Mouse (Mus musculus) right cerebral cortex, adult 18-20 months (tissue): Measurements from ENCODE around the gene Slc29a1.
"Not testable (repeated sequence)": the region's sequence is repeated elsewhere in the genome, so short reads cannot be mapped to it uniquely, and the experiment has no call there.

Source experiments
- DNase-seq: peaks from one replicate; pipeline ENCODE4 v3.0.0; 2022; ENCODE audit warnings: mixed read lengths

Gene Slc29a1

DNA sequence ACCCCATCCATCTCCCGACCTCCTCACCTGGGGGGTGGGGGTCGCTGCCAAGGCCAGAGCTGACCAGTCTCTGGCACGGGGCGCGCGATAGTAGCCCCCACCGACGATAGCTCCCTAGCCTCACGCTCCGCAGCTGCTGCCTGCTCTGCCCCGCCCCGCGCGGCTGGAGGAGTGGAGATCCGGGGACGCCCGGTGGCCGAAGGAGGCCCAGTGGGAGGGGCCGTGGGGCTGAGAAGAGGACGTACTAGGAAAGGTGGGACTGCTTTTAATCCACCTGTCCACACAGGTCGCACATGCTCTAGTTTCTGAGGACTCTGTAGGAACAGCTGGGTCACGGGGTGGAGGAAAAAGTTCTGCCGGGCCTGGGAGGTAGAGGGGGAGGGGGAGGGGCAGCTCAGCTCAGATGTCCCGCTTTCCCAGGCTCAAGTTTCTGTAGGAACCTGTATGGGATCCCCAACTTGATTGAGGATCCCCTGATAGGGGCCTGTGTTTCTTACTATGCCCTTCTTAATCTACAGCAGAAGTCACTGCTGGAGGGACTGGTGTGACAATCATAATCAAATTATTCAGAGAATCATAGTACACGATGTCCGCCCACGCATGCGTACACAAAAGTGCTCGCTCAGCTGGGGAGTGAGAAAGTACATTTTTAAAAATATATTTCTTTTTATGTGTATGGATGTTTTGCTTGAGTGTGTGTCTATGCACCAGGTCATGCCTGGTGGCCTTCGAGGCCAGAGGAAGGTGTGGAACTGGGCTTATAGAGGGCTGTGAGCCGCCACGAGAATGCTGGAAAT is at the start of gene Slc29a1:
Gene Slc29a1 (minus strand): TSS at position 161 of the 797 bp plus-strand sequence.
- DNase-seq, result no peak

DNA sequence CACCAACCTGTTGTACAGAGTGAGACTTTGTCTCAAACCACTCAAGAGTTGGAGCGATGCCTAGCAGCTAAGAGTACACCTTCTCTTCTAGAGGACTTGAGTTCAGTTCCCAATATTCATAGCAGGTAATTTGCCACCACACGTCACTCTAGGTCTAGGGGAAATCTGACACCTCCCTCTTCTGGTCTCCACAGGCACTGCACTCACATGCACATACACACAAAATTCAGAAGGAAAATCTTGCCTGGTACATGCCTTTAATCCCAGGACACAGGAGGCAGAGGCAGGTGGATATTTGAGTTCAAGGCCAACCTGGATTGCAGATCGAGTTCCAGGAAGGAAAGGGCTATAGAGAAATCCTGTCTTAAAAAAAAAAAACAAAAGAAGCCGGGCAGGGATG is 44.8 kb upstream of the Slc29a1 start:
- no peak for DNase-seq

DNA sequence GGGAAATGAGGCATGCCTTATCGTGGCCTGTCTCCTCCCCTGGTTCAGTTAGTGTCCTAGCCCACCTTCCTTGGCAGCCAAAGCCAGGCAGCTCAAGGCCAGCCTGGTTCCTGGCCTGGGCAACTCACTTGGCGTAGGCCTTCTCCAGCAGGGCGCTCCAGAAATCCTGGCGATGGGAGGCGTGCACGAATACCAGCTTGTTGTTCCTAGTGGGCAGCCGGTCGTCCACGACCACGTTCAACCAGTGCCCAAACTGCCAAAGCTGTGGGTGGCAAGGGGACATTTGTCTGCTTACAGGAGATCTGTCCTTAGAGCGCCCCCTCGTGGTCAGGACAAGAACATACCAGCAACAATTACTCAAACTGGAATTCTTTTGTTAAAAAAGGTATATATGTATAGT is 43.3 kb upstream of the Slc29a1 start:
- DNase-seq, result peak; percentile 62

DNA sequence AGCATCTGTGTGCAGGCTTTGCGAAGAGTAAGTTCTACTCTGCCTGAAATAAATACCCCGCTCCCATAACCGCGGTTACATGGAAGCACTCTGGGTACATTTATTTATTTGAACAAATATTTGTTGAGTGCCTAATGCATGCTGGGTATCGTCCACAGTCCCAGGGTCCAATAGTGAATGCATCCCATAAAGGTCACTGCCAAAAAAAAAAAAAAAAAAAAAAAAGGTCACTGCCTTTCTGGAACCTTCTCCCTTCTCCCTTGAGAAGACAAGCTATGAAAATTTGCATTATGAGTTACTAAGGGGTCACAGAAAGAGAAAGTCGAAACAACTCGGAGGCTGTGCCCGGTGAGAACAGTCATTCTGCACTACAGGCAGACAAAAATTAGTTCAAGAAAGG is 42.6 kb upstream of the Slc29a1 start:
- no peak for DNase-seq

DNA sequence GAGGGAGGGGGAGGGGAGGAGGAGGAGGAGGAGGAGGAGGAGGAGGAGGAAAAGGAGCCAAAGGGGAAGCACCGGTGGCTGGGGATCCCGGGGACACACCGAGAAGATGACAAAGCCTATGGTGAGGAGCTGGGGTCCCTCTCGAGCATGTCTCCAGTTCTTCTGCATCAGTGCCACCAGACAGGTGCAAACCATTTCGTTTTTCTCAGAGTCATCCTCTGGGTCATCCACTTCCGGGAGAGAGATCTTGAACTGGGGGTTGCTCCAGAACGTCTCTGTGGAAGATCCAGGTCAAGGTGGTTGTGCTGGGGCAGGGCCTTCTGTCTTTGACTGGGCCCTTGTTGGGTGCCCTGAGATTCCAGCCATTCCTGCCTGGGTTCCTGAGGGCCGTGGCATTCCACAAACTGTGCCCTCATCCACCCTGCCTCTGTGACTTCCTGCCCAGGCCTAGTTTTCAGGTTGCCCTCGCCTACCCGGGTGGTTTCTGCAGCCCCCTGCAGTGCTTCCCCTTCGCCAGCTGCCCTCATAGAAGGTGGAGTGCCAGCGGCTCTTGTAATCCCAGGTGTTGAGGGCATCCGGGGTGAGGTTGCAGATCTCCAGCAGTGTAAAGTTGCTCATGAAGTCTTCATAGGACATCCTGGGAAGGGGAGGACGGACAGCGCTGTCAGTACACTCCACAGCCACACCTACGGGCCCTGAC is 39.3 kb upstream of the Slc29a1 start:
- DNase-seq, result no peak

DNA sequence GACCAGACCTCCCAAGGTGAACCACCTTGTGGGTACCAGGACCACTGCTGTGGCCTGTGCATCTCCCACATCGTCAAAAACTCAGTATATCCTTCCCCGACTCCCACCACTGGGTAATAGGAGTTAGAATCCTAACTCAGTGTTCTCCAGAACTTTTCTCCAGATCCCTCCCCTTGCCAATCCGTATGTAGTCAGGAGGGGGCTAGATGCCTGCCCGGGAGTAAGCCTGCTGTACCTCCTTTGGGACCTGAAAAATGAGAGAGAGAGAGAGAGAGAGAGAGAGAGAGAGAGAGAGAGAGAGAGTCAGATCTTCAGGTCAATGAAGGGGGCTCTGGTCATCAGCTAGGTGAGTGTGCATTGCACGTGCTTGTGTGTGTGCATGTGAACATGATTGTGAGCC is 34.6 kb upstream of the Slc29a1 start:
- DNase-seq, result no peak

DNA sequence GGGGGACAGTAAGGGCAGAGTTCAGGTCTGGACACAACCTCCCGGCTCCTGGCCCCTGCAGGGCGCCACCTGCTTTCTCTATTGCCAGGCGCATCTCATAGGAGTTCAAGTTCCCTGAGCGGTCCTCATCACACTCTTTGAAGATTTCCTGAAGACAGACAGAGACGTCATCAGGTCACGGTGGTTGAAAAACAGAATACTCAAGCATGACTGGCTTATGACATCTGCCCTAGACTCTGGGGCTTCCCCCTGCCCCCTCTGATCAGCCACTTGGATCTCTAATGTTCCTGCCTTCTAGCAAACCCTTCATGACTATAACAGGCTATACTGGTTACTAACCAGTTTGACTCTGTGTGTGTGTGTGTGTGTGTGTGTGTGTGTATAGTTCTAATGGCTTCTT is 32.5 kb upstream of the Slc29a1 start:
- no peak for DNase-seq

DNA sequence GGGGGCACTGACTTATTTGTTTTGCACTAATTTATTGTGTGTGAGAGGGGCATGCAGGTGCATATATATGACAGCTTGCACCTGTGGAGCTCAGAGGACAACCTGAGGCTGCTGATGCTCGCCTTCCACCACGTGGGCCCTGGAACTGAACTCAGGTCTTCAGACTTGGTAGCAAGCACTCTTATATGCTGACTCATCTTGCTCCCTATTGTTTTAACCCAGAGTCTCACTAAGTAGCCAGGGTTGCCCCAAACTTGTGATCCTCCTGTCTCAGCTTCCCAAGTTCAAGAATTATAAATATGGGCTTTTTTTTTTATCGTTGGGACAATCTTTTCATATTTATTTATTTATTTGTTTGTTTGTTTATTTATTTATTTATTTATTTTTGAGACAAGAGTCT is 31.6 kb upstream of the Slc29a1 start:
- no peak for DNase-seq

DNA sequence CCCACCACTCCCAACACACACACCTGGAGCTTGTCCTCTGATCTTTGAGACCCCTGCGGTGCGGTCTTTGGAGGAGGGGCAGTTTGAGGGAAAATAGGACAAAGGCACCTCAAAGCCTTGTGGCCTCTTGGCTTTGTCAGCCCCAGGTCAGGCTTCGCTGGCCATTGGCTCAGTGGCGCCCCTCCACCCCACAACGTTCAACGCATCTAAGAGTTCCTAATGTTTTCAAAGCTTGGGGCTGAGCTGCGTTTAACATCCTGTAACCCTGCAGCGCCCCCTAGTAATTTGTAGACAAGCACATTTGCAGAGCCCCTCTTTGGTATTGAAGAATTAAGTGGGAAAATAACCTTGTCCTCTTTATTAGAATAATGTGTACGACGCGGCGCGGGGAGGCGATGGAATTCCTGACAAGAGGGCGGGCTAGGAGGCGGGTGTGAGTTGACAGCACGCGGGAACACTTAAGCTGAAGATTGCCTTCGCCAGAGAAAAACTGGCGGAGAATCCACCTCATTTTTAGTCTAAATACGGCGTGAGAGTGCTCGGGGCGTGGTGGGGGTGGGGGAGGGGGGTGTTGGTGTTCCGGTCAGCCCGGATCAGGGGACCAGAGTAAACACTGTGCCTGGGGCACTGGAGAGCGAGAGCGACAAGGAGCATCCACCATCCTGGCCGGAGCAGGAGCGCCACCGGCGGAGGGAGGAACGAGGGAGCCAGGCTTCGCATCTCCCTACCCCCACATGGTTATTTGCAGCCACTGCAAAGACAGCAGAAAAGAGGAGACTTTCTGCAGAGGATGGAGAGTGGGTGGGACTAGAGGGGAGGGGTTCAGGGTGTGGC is 30.7 kb upstream of the Slc29a1 start:
- DNase-seq, result peak; percentile 77

DNA sequence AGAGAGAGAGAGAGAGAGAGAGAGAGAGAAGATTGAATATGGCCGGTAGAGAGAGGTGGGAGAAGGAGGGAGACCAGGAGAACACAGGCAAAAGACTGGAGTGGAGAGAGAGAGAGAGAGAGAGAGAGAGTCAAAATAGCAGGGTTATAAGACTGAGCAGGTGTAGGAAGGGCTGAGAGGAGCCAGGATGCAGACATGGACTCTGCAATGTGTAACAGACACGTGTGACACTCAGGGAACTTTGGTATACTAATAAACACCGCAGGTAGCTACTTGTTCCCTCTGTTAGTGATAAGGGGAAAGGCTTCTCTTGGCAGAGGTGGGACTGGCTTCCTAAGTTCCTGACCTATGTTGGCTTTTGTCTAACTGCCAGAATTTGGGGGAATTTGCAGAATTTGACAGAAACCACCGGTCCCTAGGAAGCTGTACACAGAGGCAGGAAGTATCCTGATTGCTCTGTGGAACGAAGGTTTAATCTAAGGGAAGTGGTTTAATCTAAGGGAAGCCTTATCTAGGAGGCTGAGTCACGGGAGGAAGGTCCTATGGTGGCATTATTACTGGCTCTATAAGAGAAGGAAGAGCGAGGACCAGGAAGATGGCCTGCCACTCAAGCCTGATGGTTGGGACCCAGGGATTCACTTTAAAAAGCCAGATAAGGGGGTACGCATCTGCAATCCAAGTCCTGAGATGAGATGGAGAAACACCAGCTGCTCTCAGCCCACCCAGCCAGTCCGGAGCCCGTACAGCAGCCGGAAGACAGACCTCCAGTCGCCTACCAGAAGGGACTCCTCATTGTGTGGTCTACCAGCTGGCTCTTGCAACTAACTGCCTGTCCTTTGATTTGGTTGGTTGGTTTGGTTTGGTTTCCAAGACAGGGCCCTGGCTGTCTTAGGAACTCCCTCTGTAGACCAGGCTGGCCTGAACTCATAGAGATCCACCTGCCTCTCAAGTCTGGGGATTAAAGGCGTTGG is 29.8 kb upstream of the Slc29a1 start:
- DNase-seq, result no peak

DNA sequence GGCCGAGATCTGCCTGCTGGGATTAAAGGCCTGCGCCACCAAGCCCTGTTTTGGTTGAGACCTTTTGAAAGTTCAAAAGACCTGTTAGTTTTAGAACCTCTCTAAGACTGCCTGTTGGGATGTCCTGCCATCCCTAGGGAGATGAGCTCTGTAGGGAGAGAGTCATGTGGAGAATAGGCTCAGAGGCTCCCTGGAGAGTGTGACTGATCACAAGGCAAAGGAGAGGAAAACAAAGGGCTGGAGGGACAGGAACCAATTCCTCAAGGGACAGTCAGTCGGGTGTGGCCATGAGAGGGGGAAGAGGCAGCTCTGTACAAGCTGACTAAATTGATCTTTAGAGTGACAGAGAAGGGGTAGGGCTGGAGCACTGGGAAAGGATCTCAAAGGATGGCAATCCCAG is 28.8 kb upstream of the Slc29a1 start:
- no peak for DNase-seq

DNA sequence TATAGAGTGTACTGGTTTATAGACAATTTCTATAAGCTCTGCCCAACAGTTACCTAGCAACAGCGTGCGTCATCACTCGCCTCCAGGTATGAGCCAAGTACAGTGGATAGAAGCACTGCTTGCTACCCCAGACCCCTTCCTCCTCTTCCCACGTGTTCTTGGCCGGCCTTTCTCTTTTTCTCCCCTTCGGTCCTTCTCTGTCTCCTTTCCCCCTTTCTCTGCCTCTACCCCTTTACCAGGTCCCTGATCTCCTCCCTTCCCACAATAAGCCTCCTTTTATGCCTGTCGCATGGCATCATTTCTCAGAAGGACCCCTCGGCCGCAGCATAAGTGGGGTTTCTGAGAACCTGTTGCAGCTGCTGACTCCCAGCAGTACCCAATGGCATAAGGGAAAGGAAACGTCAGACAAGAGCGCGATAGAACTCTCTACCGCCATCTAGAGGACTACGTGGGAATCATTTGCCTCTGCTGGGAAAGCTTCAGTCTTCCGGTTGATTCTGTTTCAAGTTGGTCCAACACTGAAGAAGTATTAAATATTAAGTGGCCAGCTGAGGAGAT is 27.2 kb upstream of the Slc29a1 start:
- DNase-seq, result peak; percentile 74

DNA sequence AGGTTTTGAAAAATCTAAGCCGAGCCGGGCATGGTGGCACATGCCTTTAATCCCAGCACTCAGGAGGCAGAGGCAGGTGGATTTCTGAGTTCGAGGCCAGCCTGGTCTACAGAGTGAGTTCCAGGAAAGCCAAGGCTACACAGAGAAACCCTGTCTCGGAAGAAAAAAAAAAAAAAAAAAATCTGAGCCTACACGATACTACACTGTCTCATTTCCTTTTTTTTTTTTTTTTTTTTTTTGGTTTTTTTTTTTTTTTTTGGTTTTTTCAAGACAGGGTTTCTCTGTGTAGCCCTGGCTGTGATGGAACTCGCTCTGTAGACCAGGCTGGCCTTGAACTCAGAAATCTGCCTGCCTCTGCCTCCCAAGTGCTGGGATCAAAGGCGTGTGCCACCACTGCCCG is 24.0 kb upstream of the Slc29a1 start:
- not testable (repeated sequence) for DNase-seq

DNA sequence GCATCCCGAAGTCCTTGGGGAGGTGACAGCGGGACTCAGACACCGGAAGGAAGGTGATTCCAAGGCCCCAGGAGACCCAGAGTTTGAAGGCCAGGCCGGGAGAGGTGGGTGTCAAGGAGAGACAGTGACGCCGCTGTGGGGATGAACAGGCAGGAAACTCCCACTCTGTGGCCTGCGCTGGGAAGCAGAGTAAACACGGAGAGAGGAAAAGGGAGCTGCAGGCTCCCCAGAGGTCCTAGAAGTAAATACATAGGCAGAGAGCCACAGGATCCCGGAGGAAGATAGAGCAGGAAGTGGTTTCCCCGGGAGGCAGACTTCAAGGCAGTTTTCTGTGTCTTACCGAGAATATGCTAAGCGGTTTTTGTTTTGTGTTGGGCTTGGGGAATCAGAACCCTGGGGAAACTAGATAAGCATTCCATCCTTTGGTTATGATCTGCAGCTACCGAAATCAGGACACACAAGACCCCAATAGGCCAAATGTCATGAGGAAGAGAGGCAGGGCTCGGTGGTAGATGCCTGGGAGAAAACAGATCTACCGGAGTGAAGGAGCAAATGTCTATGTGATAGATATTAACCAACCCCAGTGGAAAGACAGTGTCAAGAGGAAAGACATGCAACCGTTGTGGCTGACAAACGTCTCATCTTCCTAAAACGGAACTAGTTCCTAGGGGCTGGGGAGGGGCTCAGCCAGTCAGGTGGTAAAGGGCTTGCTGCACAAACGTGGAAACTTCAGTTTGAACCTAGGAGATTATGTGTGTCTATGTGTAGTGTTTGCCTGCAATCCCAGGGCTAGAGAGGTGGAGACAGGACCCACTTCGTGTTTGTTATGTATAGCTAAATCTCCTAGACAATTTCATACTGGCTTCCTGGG is 20.2 kb upstream of the Slc29a1 start:
- DNase-seq, result no peak

DNA sequence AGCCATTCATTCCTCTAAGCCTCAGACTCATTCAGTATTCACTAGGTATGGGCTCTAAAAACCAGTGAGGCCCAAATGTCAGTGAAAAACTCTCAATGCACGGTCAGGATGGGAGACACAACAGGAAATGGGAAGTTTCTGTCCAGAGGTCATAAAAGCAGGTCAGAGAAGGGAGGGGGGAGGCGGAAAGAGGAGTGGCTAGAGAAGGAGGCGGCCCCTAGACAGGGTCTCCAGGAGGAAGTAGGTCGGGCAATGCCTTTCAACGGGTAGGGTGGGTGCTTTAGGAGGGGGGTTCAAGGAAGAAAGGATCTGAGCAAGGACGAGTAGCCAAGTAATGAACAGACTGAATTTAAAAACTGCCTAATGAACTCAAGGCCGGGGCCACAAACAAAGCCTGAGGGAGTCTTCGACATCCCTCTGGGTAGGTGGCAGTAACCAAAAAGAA is 19.6 kb upstream of the Slc29a1 start:
- DNase-seq, result no peak

DNA sequence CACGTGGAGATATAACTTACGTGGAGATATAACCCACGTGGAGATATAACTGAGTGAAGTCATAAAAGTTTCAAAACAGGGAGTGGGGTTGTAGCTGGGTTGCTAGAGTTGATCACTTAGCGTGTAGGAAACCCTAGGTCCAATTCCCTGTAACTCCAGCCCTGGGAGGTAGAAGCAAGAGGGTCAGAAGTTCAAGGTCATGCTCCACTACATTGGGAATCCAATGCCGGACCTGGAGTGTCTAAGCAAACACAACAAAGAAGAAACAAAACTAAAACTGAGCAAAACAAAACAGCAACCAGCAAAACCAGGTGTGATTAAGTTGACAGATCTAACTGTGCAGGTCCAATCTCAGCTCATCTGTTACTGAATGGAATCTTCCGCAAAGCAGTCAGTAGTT is 18.2 kb upstream of the Slc29a1 start:
- DNase-seq, result no peak

DNA sequence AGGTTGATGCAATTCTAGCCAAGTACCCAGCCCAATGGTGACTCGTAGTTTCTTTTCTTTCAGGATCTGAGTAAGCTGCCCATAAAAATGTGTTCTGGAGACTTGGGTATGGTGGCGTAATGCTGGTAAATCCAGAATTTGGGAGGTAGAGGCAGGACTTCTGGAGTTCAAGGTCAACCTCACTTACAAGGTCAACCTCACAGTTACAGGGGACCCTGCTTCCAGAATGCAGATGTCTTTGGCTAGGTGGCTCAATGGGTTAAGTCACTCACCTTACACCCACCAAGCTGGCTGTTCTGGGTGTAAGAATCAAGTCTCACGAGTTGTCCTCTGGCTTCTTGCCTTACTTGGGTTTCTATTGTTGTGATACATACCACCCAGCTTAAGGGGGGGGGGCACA is 17.3 kb upstream of the Slc29a1 start:
- DNase-seq, result no peak

DNA sequence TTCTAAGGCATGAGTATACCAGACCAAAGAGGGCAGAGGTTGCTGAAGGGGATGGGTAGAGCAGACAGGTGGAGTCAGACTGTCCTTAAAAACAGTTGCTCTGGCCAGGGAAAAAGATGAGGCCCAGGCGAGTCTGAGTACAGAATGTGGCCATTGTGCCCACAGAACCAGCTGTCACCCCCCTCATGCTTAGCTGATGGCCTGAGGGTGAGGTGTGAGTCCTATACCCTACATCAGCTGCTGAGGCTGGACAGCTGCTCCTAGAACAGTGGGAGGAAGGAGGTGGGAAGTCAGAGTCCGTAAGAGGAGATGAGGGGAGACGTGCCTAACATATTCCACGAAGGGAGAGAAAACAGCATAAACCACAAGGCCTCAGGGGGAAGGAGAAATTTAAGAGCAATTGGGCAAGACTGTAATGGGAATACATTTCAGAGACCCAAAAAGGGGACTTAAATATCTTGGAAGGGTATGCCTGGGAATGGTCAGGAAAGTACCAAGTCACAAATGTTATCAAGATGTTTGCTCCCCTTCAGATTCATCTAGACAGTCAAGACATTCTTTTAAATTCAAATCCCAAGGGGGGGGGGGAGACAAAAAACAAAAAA is 16.7 kb upstream of the Slc29a1 start:
- DNase-seq, result no peak

DNA sequence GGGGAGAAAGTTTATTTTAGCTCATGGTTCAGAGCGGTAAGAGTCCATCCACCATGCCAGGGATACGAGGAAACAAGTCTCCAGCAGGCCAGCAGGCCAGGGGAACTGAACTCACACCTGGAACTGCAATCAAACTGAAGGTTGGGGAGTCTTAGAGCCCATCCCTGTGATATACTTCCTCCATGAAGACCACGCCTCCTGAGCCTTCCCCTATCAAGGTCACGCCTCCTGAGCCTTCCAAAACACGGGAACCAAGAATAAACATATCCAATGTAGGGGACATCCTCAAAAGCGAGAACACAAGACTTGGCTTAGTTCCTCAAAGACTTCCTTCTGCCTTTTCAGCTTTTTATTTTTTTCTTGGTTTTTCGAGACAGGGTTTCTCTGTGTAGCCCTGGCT is 13.5 kb upstream of the Slc29a1 start:
- DNase-seq, result no peak

DNA sequence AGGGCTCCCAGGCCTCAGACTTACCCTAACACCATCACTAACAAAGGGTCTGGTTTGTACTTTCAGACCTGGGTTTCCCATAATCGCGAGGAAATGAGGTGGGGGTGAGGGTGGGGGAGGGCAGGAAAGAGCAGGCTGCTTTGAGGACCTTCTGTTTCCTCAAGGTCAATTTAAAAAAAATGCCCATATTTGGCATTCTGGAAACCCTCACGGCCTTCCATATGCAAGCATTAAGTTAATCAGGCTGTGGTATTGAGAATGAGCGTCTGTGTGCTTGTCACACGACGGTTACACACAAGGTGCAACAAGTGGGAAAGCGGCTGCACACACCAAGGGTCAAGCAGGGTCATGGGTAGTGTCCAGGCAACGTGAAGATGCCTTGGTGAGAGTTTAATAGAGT is 12.6 kb upstream of the Slc29a1 start:
- no peak for DNase-seq
